Mouse (Mus musculus) forebrain, embryonic 13.5 days (tissue): ENCODE data around the gene Sbf2. TPM values are rescaled to one million over a fixed set of nuclear protein-coding genes. Genes with fewer than 3 reads are reported as not detected.

Experiments
- ATAC-seq: fragments of 200-750 bp; cut with Nextera tagmentation; 2 replicates; pipeline ENCODE4 v1.8.0; 2017
- H3K27ac ChIP-seq: fragments of 300-500 bp; sonication (generic); 2 replicates; pipeline ENCODE4 v1.5.1; 2015; ENCODE audit warnings: inconsistent platforms, mild to moderate bottlenecking, moderate library complexity
- H3K27me3 ChIP-seq: fragments of 300-500 bp; sonication (generic); 2 replicates; pipeline ENCODE4 v1.6.1; 2015; ENCODE audit warnings: mild to moderate bottlenecking, inconsistent platforms
- H3K36me3 ChIP-seq: fragments of 300-500 bp; sonication (generic); 2 replicates; pipeline ENCODE4 v1.6.1; 2015; ENCODE audit warnings: mild to moderate bottlenecking, inconsistent platforms; ENCODE audit not compliant: poor library complexity, severe bottlenecking
- H3K4me1 ChIP-seq: fragments of 300-500 bp; sonication (generic); 2 replicates; pipeline ENCODE4 v1.6.1; 2015; ENCODE audit warnings: inconsistent platforms
- H3K4me2 ChIP-seq: fragments of 300-500 bp; sonication (generic); 2 replicates; pipeline ENCODE4 v1.6.1; 2015; ENCODE audit warnings: inconsistent platforms, mild to moderate bottlenecking, moderate library complexity
- H3K4me3 ChIP-seq: fragments of 300-500 bp; sonication (generic); 2 replicates; pipeline ENCODE4 v1.5.1; 2015; ENCODE audit warnings: mild to moderate bottlenecking, inconsistent platforms
- H3K9ac ChIP-seq: fragments of 300-500 bp; sonication (generic); 2 replicates; pipeline ENCODE4 v1.6.1; 2015; ENCODE audit warnings: mild to moderate bottlenecking, inconsistent platforms
- H3K9me3 ChIP-seq: fragments of 300-500 bp; sonication (generic); replicated peaks from 2 replicates; pipeline ENCODE4 v1.6.1; 2016; ENCODE audit warnings: inconsistent platforms
- WGBS: fragments of 180-500 bp; shearing (Covaris S2); methylation state at CpG from one replicate; pipeline ENCODE4 v1.1.7; 2015; 5-methylcytosine and 5-hydroxymethylcytosine counted together
- polyA plus RNA-seq: library from polyadenylated mRNA; unstranded; fragments of >200 nt; fragmentation: Nextera tagmentation; extraction: Ambion mirVana; gene quantifications from 2 replicates; pipeline ENCODE4 v1.2.1, GENCODE M21; 2015

The Sbf2 gene
- polyA plus RNA-seq, 1 experiment from 2014 or later: 51.8 TPM

GRCm38 (mm10) chr7:110258196-110258950, 356.3 kb downstream of the Sbf2 start:
- no peak for ATAC-seq
- 91% methylated on average over 11 of the region's 11 CpGs for WGBS
- no peaks in the 10 kb centered on the region for H3K27me3 ChIP-seq
- H3K9ac ChIP-seq: no peak overlapping the region
- H3K4me1 ChIP-seq: no peaks in the 10 kb centered on the region
- H3K36me3 ChIP-seq: no peaks in the 10 kb centered on the region
- H3K4me2 ChIP-seq: no peak overlapping the region
- no peak overlapping the region for H3K4me3 ChIP-seq
- no peak overlapping the region for H3K27ac ChIP-seq
- no peaks in the 10 kb centered on the region for H3K9me3 ChIP-seq

Other genes starting within 250 kb of the Sbf2 start
- gene Adm, start 12.7 kb upstream of the Sbf2 start, polyA plus RNA-seq: 3.9 and 4.9 TPM in 2 replicates
- 1.5 TPM in 2 replicates for gene Ampd3, start 153.3 kb upstream of the Sbf2 start, polyA plus RNA-seq
- 28.8 TPM in 2 replicates for gene Rnf141, start 229.5 kb upstream of the Sbf2 start, polyA plus RNA-seq
- gene Lyve1, start 248.3 kb upstream of the Sbf2 start, polyA plus RNA-seq: 2.5 and 2.9 TPM in 2 replicates